Mouse (Mus musculus) liver, adult (tissue): ENCODE measurements around the gene Stx16.

Experiments
- GATA4 ChIP-seq: IDR thresholded peaks from 2 replicates; pipeline ENCODE4 v1.6.1; 2014; ENCODE audit warnings: mild to moderate bottlenecking, low read length; ENCODE audit not compliant: insufficient replicate concordance

Stx16 gene

DNA sequence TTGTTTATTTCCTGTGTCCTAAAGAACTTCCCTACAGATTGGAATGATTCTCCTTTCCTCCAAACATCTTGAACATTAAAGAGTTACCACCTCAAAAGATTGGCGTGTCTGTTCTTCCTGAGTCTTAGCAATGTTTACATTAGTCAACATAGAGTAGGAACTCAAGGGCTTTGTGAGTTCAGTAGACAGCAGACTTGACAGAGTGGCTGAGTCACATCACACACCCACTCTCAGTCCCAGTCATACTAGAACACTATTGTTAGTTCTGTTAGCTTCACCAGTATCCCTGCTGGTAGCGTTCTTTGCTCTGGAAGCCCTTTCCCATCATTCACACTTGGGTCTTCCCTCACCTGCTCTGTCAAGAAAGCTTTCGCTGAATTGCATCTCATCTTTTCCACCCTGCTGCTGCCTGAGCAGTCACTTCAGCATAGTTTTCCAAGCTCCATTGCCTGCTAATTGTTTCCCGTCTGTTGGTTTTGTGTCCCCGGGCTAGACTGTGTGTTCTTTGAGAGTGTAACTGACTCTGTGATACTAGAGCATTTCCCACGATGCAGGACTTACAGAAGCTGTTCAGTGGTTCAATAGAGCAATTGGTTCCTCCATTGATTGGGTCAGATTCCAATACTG, 8.2 kb upstream of the Stx16 start:
- TF ChIP-seq GATA4, result no peak

DNA sequence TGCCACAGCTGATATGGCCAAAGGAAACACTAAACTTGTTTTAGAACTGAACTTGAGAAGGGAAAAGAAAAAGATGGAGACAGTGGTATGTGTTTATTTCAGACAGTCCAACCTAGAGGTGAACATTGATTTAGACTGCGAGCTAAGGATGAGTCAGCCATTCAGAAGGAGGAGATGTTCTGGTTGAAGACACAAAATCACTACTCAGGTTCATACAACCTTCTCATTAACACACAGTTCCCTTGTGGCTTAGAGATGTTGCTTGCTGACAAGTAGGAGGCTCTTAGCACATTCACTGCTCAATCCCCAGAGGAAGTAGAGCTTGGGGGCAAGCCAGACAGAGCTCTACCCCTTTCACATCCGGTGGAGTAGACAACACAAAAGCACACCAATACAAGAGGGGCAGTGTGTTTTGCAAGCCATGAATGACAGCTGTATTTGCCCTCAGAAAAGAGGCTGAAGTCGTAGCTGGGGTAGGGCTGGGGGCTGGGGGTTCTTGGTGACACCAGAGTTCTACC, 6.5 kb upstream of the Stx16 start:
- no peak for TF ChIP-seq GATA4

DNA sequence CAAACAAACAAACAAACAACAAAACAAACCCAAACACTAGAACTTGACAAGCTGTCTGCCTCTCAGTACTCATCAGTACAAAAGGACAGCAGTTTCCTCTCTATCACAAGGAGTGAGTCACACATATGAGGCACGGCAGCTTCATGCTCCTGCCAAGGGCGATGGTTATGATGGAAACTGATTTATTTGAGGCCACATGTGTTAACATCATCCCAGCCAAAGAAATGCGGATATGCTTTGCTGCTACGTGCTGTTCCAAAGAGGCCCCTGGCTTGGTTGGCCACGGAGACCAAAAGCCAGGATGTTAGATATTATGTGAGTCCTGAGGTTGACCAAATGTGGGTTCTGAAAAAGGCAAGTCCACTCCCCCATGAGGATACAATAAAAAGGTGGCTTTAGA, 4.7 kb upstream of the Stx16 start:
- TF ChIP-seq GATA4, result no peak

DNA sequence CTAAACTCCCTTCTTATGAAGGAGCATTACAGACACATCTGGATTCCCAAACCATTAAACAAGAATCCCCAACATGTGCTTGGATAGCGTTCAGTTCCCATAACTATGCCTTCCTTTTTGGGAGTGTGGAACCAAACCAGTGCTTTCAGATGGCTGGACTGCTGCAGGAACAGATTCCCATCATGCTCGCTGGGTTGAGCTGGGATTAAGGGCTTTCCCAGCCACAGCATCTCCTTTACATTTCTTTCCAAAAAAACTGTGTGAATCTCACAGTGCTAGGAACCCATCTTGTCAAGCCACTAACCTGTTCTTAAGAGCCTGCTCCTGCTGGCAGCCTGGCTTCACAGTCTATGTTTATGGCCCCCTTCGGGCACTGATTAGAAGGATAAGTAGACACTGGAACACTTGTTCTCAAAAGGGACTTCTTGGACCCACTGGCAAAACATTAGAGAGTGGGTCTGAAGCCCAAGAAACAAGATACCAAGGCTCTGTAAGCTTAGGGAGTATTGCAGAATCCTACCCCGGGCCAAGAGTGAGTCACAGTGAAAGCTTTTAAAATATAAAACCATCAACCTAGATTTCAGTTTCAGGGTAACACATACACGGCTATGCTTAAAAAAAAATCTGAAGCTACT, 2.8 kb upstream of the Stx16 start:
- TF ChIP-seq GATA4, result no peak

DNA sequence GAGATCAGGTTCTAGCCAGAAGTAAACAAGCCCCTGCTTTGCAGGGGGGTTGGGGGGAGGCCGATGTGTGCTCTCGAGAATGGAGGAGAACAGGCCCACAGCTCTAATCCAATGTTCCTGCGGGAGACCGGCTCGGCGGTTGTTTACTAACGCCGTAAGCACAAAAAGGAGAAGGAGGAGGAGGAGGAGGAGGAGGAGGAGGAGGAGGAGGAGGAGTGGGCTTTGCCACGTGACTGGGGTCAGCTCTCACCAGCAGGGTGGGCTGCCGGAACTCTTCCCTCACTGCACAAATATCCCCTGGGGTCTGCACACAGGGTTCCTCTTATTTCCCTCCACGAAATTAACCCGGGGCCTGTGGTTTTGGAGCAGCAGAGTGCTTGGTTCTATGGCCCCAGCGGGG, 1.5 kb upstream of the Stx16 start:
- no peak for TF ChIP-seq GATA4

DNA sequence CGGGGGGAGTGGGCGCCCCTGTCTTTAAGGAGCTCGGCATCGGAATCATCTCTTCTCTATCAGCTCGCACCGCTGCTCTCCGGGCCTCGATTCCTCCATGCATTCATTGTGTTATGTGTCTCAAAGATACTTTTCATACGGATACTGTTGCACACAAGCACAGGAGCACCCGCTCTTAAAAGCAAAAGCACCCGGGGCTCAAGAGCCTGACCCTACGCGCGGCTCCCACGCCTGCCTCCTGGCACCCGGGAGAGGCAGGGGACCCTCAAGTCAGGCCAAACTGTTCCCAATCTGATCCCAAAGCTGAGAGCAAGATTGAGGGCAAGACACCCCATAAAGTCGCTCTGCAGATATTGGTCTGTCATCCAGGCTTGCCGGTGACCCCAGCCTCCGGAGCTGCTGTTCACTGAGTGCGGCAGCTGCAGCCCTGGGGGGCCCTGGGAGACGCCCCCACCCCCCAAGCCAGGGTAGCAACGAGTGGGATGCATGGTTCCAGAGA, 987 bp upstream of the Stx16 start:
- no peak for TF ChIP-seq GATA4

DNA sequence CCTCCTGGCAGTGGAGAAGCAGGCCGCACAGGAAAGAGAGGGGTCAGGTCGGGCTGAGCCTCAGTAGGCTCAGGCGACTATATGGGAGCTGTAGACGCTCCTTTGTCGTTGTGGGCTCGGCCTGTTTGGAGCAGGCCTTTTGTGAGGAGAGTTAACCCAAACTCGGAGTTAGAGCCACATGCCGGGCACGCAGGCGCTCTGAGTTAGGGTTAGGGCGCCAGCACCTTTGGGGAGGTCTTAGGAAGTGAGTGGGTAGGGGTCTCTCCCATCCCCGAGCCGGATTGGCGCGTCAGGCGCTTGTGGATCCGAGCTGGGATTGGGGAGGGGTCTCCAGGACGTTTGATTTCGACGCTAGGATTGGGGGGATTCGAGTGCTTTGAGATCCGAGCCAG, 321 bp downstream of the Stx16 start:
- TF ChIP-seq GATA4, result no peak

DNA sequence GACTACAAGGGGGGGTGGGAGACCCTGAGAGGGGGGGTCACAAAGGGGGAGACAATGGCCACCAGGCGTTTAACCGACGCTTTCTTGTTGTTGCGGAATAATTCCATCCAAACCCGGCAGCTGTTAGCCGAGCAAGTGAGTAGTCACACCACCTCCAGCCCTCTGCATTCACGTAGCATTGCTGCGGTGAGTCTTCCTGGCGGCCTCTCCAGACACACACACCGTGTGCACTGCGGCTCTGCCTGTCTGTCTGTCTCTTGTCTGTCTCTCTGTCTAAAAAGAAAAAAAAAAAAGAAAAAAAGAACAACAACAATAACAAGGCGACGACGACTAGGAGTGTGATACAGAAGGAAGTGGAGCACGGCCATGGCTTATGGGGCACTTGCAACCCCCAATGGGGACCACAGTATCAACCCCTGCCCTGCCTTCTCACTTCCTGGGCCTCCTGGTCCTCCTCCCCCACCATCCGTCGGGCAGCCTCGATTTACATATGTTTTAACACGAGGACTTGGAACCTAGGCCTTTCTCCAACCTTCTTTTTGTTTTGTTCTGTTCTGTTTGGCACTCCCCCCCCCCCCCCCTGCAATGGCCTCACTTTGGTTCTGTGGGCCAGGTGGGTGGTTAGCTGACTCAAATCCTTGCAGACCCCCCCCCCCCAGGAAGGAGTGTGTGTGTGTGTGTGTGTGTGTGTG, 1.0 kb downstream of the Stx16 start:
- TF ChIP-seq GATA4, result no peak

DNA sequence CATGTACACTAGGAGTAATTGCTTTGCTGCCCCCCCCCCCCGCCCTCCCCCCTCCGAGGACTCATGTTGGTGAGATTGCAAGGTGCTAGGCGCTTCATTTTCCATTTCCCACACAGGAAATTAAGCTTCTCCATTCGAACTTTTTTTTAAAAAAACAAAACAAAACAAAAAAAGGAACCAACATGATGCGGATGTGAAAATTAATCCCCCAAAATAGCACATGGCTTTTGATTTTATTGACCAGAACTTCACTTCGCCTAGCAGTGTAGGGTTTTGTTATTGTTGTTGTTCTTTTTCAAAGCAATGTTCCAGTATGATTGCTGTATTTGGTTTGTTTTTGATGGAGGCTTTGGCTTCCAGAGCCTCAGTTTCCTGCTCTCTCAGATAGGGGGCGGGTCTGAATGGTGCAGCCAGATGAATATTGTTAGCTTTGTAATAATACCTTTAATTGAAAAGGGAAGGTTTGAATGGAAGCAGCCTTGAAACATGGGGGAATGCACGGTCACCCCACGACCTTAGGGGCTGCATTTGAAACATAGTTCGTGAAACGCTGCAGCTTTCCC, 1.7 kb downstream of the Stx16 start:
- TF ChIP-seq GATA4, result no peak

DNA sequence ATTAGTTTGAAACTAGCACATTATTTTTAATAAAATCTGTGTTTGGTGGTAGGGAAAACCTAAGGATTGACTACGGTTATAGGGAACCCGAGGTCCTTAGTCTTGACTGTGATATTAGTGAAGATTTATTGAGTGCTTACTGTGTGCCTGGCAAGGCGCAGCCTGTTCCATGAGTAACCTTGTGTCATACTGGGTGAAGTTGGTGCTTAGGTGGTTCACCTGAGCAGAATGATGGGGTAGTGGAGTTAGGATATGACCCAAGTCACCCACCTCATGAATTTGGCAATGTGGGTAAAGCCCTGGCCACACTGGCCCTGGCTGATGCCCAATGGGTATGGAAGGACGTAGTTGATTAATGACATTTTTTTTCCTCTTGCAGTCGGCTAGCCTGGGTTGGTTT, 5.7 kb downstream of the Stx16 start:
- TF ChIP-seq GATA4, result no peak

DNA sequence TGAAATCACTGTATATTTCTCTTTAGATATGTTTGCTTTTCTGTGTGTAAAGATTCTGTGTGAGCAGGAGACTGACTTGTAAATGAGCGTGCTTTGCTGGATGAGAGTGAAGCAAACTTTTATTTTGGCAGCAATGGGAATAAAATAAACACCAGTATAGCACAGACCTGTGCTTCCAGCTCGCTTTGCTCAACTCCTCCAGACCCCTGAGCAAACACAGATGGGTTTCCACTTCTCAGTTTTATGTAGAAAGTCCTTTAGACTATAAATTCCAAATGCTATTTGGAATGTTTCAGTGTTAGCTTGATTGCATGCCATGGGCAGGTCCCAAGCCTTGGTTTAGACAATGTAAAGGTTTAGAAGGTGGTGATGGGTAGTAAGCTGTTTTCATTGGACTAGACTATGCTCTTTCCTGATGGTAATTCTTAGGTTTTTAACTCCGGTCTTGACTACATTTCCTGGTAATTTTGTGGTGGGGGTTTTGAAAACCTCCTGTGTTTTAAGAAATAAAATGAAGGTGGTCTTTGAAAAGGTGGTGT, 6.3 kb downstream of the Stx16 start:
- TF ChIP-seq GATA4, result no peak

DNA sequence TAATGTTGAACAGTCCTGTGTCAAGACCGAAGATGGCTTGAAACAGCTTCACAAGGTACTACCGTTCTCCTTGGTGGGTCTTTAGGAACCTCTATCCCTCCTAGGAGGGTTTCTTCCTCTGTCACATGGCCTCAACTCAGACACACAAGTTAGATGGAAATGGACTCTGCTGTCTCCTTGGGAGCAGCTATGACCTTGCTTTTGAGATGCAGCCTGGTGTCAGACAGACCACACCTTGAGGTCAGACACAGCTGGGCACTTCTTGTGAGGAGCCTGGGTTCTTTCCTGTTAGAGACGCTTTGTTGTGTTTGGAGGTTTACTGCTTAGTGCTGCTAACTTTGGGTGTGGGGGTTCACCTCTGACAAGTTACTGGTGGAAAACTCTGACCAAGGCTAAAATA, 19.0 kb downstream of the Stx16 start:
- TF ChIP-seq GATA4, result no peak

DNA sequence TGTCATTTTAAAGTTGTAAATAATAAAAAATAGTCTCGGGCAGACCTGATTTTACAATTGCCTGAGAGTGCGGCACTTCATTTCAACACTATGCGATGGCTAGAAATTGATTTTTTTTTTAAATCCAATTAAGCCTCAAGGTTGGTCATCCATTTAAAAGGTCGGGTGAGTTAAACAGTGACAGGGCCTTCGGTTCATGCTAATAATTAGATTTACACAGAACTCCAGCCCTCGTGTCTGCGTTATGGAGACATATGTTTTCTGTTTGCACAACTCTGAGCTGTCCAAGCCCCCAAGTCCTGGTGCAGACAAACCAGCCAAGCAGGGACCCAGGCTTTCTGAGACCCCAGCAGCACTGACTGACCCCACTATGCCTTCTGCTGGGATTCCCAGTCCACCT, 26.3 kb downstream of the Stx16 start:
- TF ChIP-seq GATA4, result no peak

DNA sequence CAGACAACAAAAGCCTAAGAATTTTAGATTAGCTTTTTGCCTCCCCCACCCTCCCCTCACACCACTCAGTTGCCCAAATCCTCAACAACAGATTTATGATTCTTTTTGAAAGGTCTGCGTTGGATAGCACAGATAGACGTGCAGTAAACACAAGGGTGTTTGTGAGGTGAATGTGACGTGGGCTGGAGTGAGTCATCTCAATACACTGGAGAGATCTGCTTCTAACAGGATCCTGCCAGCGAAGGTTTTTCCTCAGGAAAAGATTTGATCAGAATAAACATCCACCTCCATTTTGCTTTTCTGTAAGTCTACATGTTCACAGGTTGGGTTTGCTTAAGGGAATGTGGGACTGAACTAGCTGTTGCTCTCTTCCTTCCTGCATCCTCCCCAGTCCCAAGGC, 27.4 kb downstream of the Stx16 start:
- TF ChIP-seq GATA4, result no peak

DNA sequence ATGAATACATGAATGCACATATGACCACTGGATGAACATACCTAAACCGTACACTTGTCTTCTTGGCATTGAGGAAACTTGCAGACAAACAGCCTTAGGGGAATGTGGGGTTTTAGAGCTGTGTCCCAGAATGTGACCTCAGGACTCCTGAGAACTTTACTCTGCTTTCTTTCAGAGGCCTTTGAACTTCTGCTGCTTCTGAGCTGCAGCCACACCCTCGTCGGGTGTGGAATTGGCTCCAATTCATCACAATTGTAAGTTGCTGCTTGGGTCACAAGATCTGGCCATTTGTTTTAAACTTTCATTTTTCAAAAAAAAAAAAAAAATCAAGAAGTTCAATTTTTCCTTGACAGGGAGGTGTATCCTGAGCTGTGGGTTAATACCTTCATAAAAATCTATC, 31.3 kb downstream of the Stx16 start:
- TF ChIP-seq GATA4, result no peak

DNA sequence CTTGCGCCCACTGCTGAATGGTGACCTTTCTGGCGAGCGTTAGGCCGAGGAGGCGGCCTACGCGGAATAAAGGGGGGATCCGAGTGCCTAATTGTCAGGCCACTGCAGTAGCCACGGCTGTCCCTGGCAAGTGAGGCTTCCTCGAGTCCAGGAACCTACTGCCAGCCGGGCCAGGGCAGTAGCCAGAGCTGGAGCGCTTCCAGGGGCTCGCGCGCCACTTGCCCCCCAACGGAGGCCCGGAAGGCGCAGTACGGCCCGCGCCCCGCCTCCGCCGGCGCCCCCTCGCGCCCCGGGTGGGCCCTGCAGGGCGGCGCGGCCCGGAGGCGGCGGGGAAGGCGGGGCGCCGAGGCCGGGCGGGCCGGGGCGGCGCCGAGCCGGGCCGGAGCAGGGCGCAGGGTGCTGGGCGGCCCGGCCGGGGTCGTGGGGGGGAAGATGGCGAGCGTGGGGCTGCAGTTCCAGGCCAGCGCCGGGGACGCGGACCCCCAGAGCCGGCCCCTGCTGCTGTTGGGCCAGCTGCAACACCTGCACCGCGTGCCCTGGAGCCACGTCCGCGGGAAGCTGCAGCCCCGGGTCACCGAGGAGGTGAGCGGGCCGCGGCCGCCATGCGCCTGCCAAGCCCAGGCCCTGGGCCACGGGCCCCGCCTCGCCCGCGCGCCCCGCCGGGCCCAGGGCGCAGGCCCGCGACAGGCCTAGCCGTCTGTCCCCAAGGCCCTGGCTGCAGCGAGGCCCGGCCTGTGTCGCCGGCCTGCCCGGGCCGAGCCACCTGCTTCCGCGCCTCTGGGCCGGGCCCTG, 34.1 kb downstream of the Stx16 start, which contains the start of gene Npepl1:
Npepl1 (plus strand) TSS at position 359 of the 792 bp plus-strand sequence.
- no peak for TF ChIP-seq GATA4
